Mouse (Mus musculus): ENCODE measurements around the gene Ppp4r1. TPM values are rescaled to one million over a fixed set of nuclear protein-coding genes. Genes with fewer than 3 reads are reported as not detected.

The Ppp4r1 gene
- total and polyA plus RNA-seq, 3 experiments = 21.8 to 313 (median 34.3) TPM

GRCm38 (mm10) chr17:65741565-65741964 lies 40.8 kb upstream of the Ppp4r1 start:
- TF ChIP-seq ZNF384 (IDR thresholded peaks at IDR 0.05; ENCODE audit: low read depth, low read length) (no peak), TAL1 (IDR thresholded peaks at IDR 0.05; ENCODE audit: low read length) (no peak), MYC (IDR thresholded peaks at IDR 0.05; ENCODE audit: low read depth, low read length) (no peak), POLR2AphosphoS5 (IDR thresholded peaks at IDR 0.05; ENCODE audit: borderline replicate concordance, low read depth, low read length) (no peak), MAZ (IDR thresholded peaks at IDR 0.05; ENCODE audit: low read depth, low read length) (no peak), USF2 (IDR thresholded peaks at IDR 0.05; ENCODE audit: borderline replicate concordance in 1 of 2, insufficient read depth in 1 of 2, low read depth in 1 of 2, low read length in 2 of 2) (no peak), ELF1 (IDR thresholded peaks at IDR 0.05; ENCODE audit: low read depth, low read length) (no peak), RAD21 (IDR thresholded peaks at IDR 0.05; ENCODE audit: low read depth, low read length) (no peak), NELFE (IDR thresholded peaks at IDR 0.05; ENCODE audit: low read depth, low read length) (no peak), GABPA (IDR thresholded peaks at IDR 0.05; ENCODE audit: low read depth, low read length) (no peak), JUND (IDR thresholded peaks at IDR 0.05; ENCODE audit: low read depth, low read length) (no peak), TCF12 (IDR thresholded peaks at IDR 0.05; ENCODE audit: low read depth, low read length) (no peak)
- 0 out of 2 replicates have a peak, but pooled peaks cover 1% of the 10 kb centered on the region for H3K79me2 ChIP-seq (ENCODE audit: control insufficient read depth, insufficient read depth, low read length, poor library complexity)
- no peaks in the 10 kb centered on the region for H3K4me1 ChIP-seq (ENCODE audit: control insufficient read depth in 1 of 2, insufficient read depth in 2 of 2, low read length in 2 of 2)
- no peak overlapping the region for H3K9ac ChIP-seq (ENCODE audit: control insufficient read depth, low read depth, low read length, poor library complexity, severe bottlenecking)
- H3K9me3 ChIP-seq (replicated peaks; ENCODE audit: insufficient read depth, low read length) = no peaks in the 10 kb centered on the region
- H3K27me3 ChIP-seq (ENCODE audit: control insufficient read depth in 1 of 2, insufficient read depth in 2 of 2, low read length in 2 of 2) = no peaks in the 10 kb centered on the region
- no peaks in the 10 kb centered on the region; a peak in 1 of 4 replicates for H3K36me3 ChIP-seq (ENCODE audit: control insufficient read depth in 1 of 2, insufficient read depth in 2 of 2, low read length in 2 of 2)
- no peak overlapping the region for H3K27ac ChIP-seq (ENCODE audit: control insufficient read depth, low read depth, low read length)
- H3K4me3 ChIP-seq (ENCODE audit: control insufficient read depth in 1 of 2, insufficient read depth in 1 of 2, low read depth in 2 of 2, low read length in 2 of 2) = no peak overlapping the region
- DNase-seq (ENCODE audit: low read depth, low spot score) = no peak

DNA sequence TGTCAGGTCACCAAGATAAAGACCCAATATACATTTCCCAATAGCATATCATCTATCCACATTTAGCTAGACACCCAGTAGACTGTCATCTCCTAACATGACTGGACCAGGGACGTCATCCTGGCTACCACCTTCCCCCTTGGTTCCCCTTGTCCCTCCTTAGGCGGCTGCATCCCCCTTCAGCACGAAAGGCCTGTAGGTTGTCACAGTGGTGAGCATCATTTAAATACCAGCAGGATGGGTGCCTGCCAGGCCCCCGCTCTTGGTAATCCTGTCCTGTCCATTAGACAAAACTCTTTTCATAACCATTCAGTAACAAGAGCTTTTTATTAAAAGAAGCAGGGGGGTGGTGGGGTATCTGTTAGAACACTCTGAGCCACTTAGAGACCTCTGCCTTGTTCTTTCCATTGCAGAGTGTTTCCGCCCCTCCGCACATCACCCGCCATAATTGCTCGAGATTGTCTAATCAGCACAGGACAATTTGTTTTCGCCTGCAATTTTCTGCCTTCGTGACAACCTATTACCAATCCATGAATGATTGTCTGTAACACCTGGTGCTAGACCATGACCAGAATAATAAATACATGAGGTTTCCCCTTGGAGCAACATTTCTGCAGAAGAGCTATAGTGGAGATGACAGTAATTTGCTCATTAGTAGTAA lies 40.0 kb upstream of the Ppp4r1 start:
- Histone ChIP-seq H3K9ac (ENCODE audit: control insufficient read depth, low read depth, low read length, poor library complexity, severe bottlenecking) (no peak overlapping the region), H3K27me3 (ENCODE audit: control insufficient read depth in 1 of 2, insufficient read depth in 2 of 2, low read length in 2 of 2) (no peaks in the 10 kb centered on the region), H3K9me3 (replicated peaks; ENCODE audit: insufficient read depth, low read length) (no peaks in the 10 kb centered on the region), H3K4me3 (ENCODE audit: control insufficient read depth in 1 of 2, insufficient read depth in 1 of 2, low read depth in 2 of 2, low read length in 2 of 2) (no peak overlapping the region), H3K36me3 (ENCODE audit: control insufficient read depth in 1 of 2, insufficient read depth in 2 of 2, low read length in 2 of 2) (no peaks in the 10 kb centered on the region; a peak in 1 of 4 replicates), H3K79me2 (ENCODE audit: control insufficient read depth, insufficient read depth, low read length, poor library complexity) (0 out of 2 replicates have a peak, but pooled peaks cover 1% of the 10 kb centered on the region), H3K4me1 (ENCODE audit: control insufficient read depth in 1 of 2, insufficient read depth in 2 of 2, low read length in 2 of 2) (no peaks in the 10 kb centered on the region), H3K27ac (ENCODE audit: control insufficient read depth, low read depth, low read length) (no peak overlapping the region)
- DNase-seq (ENCODE audit: low read depth, low spot score) = no peak
- no peak for TF ChIP-seq POLR2A (IDR thresholded peaks at IDR 0.05; ENCODE audit: control insufficient read depth in 1 of 2, insufficient read depth in 1 of 2, low read depth in 1 of 2, low read length in 2 of 2, poor library complexity in 1 of 2)
- TF ChIP-seq EP300 (IDR thresholded peaks at IDR 0.05; ENCODE audit: low read depth in 1 of 2, low read length in 2 of 2) = no peak
- no peak for TF ChIP-seq ZKSCAN1 (IDR thresholded peaks at IDR 0.05; ENCODE audit: low read depth, low read length)
- no peak for TF ChIP-seq RAD21 (IDR thresholded peaks at IDR 0.05; ENCODE audit: low read depth, low read length)
- no peak for TF ChIP-seq SIN3A (IDR thresholded peaks at IDR 0.05; ENCODE audit: low read length)

All from MEL (cell line).